Mouse (Mus musculus): ENCODE results near the gene Snrpa1. TPM values are rescaled to one million over a fixed set of nuclear protein-coding genes. Genes with fewer than 3 reads are reported as not detected.

Gene Snrpa1
- total RNA-seq, 2 experiments from 2014 or later = 32.1 to 36.7 TPM

- intact Hi-C loops (cut with DNase I) = loop anchor here (2.0 to 10.0 kb wide), 3 partner anchors 68 to 556 kb away; no protein-coding TSS in a partner anchor
- peak; percentile 93 to 95 for DNase-seq (ENCODE audit: low spot score in 2 of 2)
Measured at GRCm38 (mm10) chr7:66108961-66109854, 50.4 kb downstream of the Snrpa1 start, which contains the start of gene Chsy1. Gene Chsy1 (plus strand): TSS chr7:66109515.

GRCm38 (mm10) chr7:66109855-66110635 is 51.2 kb downstream of the Snrpa1 start:
- DNase-seq (ENCODE audit: low spot score in 2 of 2) = peak; percentile 32 to 57
- intact Hi-C loops (cut with DNase I) = loop anchor here (2.0 to 10.0 kb wide), 4 partner anchors 67 to 725 kb away; partner anchors contain the start of gene Adamts17

GRCm38 (mm10) chr7:66110636-66111112 is 51.9 kb downstream of the Snrpa1 start:
- DNase-seq (ENCODE audit: low spot score in 2 of 2) = no peak
- intact Hi-C loops (cut with DNase I) = loop anchor here (10.0 kb wide), 1 partner anchor 724 kb away; the partner anchor contains the start of gene Adamts17

- no peak for DNase-seq (ENCODE audit: low spot score in 2 of 2)
- intact Hi-C loops (cut with DNase I) = loop anchor here (10.0 kb wide), 1 partner anchor 724 kb away; the partner anchor contains the start of gene Adamts17
Measured at GRCm38 (mm10) chr7:66111211-66111610, 52.4 kb downstream of the Snrpa1 start.

- no peak for DNase-seq (ENCODE audit: low spot score in 2 of 2)
- intact Hi-C loops (cut with DNase I) = loop anchor here (10.0 kb wide), 1 partner anchor 721 kb away; the partner anchor contains the start of gene Adamts17
Measured at GRCm38 (mm10) chr7:66113561-66113960, 54.8 kb downstream of the Snrpa1 start.

- intact Hi-C loops (cut with DNase I) = loop anchor here (10.0 kb wide), 1 partner anchor 719 kb away; the partner anchor contains the start of gene Adamts17
- no peak for DNase-seq (ENCODE audit: low spot score in 2 of 2)
Measured at GRCm38 (mm10) chr7:66115821-66116343, 57.1 kb downstream of the Snrpa1 start.

- DNase-seq (ENCODE audit: low spot score in 2 of 2) = no peak
- intact Hi-C loops (cut with DNase I) = loop anchor here (10.0 kb wide), 1 partner anchor 718 kb away; the partner anchor contains the start of gene Adamts17
Measured at GRCm38 (mm10) chr7:66116906-66117482, 58.2 kb downstream of the Snrpa1 start.

- intact Hi-C loops (cut with DNase I) = loop anchor here (10.0 kb wide), 1 partner anchor 717 kb away; the partner anchor contains the start of gene Adamts17
- no peak for DNase-seq (ENCODE audit: low spot score in 2 of 2)
Measured at GRCm38 (mm10) chr7:66118046-66118445, 59.2 kb downstream of the Snrpa1 start.

GRCm38 (mm10) chr7:66118796-66119195 is 60.0 kb downstream of the Snrpa1 start:
- intact Hi-C loops (cut with DNase I) = loop anchor here (10.0 kb wide), 1 partner anchor 716 kb away; the partner anchor contains the start of gene Adamts17
- DNase-seq (ENCODE audit: low spot score in 2 of 2) = no peak

- no peak for DNase-seq (ENCODE audit: low spot score in 2 of 2)
- intact Hi-C loops (cut with DNase I) = no loop called here
Measured at GRCm38 (mm10) chr7:66120139-66120538, 61.3 kb downstream of the Snrpa1 start.

- no peak for DNase-seq (ENCODE audit: low spot score in 2 of 2)
- intact Hi-C loops (cut with DNase I) = no loop called here
Measured at GRCm38 (mm10) chr7:66120702-66121396, 62.0 kb downstream of the Snrpa1 start.

Other genes with a start within 250 kb of the Snrpa1 start
- gene Pcsk6, start 197.3 kb upstream of the Snrpa1 start, total RNA-seq (2021) = 1 to 10 TPM; 8.4 to 9.6 TPM
- not detected for gene Gm45213, start 15.4 kb upstream of the Snrpa1 start, total RNA-seq (2021)
- gene Selenos, start 20.6 kb downstream of the Snrpa1 start, total RNA-seq (2021) = 10 to 100 TPM; 47.7 to 54.5 TPM
- 10 to 100 TPM; 15.4 to 16.2 TPM for gene Chsy1, start 50.5 kb downstream of the Snrpa1 start, total RNA-seq (2021)

Measured in left cerebral cortex, postnatal 36 days (tissue).